Mouse (Mus musculus): ENCODE measurements around the gene Plekhh2.

Gene Plekhh2

GRCm38 (mm10) chr17:84646477-84646876 lies 134.8 kb downstream of the Plekhh2 start:
- DNase-seq, result no peak

DNA sequence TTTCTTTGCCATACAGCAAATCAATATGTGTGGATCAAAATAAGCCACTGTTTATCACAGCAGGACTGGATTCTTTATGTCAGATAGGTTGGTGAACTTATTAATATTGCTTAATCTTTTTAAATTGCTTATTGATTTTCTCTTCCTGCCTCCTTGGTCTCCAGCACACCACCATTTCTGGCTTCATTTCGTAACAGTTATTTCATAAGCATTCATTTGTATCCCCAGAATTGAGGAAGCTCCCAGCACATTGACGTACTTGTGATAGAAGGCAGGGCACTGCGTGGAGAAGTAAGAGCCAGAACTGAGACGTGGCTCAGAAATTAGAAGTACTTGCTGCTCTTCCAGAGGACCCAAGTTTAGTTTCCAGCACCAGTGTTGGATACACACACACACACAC lies 135.9 kb downstream of the Plekhh2 start:
- no peak for DNase-seq

- DNase-seq, result no peak
These were observed 138.8 kb downstream of the Plekhh2 start for GRCm38 (mm10) chr17:84650302-84651017.

DNA sequence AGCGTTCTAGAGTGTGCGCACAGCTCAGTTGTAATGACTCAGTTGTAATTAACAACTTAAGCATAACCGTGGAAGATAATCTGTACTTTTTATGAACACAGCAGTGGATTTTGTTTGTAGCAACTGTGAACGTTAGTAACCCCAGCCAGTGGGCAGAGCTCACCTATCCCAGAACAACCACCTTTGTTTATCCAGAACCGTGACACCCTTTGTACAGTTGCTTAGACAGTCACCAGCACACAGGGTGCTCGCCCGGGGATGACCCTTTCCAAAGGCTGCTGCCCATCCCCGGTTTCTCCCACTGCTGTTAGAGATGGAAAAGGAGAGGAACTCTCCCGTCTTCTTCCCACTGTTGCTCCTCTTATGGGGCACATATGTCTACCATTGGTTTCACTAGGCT lies 141.8 kb downstream of the Plekhh2 start:
- DNase-seq, result no peak

GRCm38 (mm10) chr17:84656205-84656604 lies 144.5 kb downstream of the Plekhh2 start:
- no peak for DNase-seq

DNA sequence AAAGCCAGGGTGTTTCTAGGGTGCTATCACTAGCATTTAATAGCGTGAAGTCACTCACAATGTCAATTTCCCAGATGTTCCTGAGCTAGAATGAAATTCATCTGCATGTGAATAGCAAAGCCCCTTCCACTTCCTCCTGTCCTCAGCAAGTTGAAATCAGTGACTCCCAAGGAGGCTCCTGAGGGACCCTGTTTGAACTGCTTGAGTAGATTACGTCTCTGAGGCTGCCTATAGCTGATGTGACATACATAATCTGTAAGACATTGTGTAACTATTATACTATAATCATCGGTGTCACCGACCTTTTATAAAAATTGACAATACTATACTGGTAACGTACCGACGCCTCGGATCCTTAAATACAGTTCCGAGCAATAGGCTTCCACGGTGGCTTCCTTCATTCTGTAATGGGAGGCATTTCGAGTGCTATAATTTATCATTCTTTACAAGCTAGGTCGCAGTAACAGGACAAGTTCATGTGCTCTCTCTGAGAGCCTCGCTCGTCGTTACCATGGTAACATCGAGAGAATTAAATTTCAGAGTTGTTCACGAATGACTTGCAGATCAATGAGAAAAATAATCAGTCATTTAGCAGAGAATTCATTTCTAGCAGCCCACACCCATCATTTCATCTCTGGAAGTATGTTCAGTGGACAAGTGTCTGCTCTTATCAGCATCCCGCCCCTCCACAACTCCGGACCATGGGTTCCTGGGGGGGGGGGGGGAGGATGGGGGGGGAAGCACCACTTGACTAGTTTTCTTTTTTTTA lies 145.1 kb downstream of the Plekhh2 start:
- DNase-seq, result no peak

- no peak for DNase-seq
These were observed 145.7 kb downstream of the Plekhh2 start for GRCm38 (mm10) chr17:84657422-84657732.

DNA sequence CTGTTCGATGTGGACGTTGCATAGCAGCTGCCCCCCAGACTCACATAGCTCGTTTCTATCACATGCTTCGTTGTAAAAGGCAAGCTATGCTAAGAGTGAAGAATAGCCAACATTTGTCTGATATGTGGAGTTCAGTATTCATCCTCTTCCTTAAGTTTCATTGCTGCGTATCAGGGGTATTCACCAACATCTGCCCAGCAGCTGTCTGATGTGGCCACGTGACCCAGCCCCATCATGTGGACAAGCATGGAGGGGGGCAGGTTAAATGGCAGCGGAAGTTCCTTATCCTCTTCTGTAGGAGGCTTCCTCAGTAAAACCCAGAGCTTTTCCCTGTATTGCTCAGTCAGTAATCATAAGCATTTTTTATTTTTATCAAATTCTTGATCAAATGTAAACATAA lies 146.1 kb downstream of the Plekhh2 start:
- DNase-seq, result no peak

DNA sequence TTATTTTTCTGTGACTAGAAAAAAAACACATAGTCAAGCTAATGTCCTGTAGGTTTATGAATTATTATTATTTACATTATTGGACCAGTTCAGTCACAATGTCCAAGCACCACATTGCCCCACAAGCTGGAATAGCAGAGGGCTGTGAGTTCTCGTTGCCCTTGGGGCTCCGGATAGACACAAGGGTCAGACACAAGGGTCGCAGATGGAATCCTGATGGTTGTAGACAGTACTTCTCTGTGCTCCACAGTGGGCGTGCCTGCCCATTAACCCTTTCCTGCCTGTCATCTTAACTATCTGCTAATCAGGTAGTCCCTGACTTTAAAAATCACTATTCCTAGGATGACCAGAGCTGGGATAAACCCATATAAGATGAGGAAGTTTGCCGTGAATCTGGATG lies 146.5 kb downstream of the Plekhh2 start:
- DNase-seq, result no peak

GRCm38 (mm10) chr17:84658951-84659350 lies 147.3 kb downstream of the Plekhh2 start:
- DNase-seq, result no peak

GRCm38 (mm10) chr17:84665053-84665452 lies 153.4 kb downstream of the Plekhh2 start:
- no peak for DNase-seq

DNA sequence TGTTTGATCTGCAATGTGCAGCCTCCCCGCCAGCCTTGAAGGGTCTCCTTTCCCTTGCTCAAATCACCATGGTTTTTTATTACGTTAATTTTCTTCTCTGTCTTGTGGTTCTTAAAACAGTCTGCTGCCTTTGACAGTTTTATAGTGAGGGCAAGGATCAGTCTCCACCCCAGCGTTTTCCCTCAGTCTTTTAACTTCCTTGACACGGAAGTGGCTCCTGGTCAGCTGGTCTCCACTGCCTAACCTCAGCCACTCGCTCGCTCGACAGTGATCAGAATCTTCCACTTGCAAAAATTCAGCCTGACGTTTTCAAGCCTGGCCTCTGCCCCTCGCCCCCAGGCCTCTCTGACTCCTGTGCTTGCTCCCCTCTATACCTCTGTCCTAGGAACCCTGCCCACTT lies 154.0 kb downstream of the Plekhh2 start:
- DNase-seq, result no peak

- no peak for DNase-seq
These were observed 156.2 kb downstream of the Plekhh2 start for GRCm38 (mm10) chr17:84667848-84668247.

All from lung, postnatal 10 days (tissue).